9 mouse cellular contexts compared by ENCODE assay signal in genomic region chr6:29814616-29815015, GRCm38 (mm10). TPM values are rescaled to one million over a fixed set of nuclear protein-coding genes. Genes with fewer than 3 reads are reported as not detected.
DNase-seq lines count a peak whose midpoint lies in the region; ATAC-seq lines count a peak whose summit lies in the region.
"Had no signal": no experiment of that assay in that cellular context is flagged by ENCODE, and none has a peak within 500 bp of the region (broad histone marks: within the 10 kb centered on the region; RNA-seq: fewer than 3 reads in every experiment).

No protein-coding gene starts in this region.

- no peak overlapping the region for H3K27ac ChIP-seq in embryonic facial prominence, embryonic 11.5 days (replicated peaks; ENCODE audit: low read depth, low read length)
- no peak overlapping the region for H3K27ac ChIP-seq in embryonic facial prominence, embryonic 10.5 days (replicated peaks)
- H3K27ac ChIP-seq in embryonic facial prominence, embryonic 14.5 days (replicated peaks; ENCODE audit: low read depth, low read length): 0 out of 2 replicates have a peak overlapping the region, but pooled peaks have one; percentile 11
- H3K27ac ChIP-seq in intestine, embryonic 15.5 days: no peak overlapping the region

- no peaks in the 10 kb centered on the region for H3K9me3 ChIP-seq in embryonic facial prominence, embryonic 11.5 days (replicated peaks; ENCODE audit: control insufficient read depth, low read length)
- H3K9me3 ChIP-seq in embryonic facial prominence, embryonic 10.5 days: no peaks in the 10 kb centered on the region
- H3K9me3 ChIP-seq in embryonic facial prominence, embryonic 14.5 days (ENCODE audit: control insufficient read depth, low read length): no peaks in the 10 kb centered on the region
- no peaks in the 10 kb centered on the region for H3K9me3 ChIP-seq in intestine, embryonic 15.5 days

- ATAC-seq in embryonic facial prominence, embryonic 11.5 days (replicated peaks; ENCODE audit: insufficient number of reproducible peaks, low FRiP score, low TSS enrichment, low read depth): peak; percentile 67; the same call in 1 of the 2 replicates
- ATAC-seq in embryonic facial prominence, embryonic 14.5 days (ENCODE audit: low read depth): peak; percentile 76; the same call in 1 of the 2 replicates
- no peak for ATAC-seq in intestine, embryonic 15.5 days

- no peaks in the 10 kb centered on the region for H3K27me3 ChIP-seq in embryonic facial prominence, embryonic 11.5 days (ENCODE audit: control insufficient read depth, insufficient read depth, low read length)
- H3K27me3 ChIP-seq in embryonic facial prominence, embryonic 10.5 days (replicated peaks; ENCODE audit: low read depth, poor library complexity, severe bottlenecking): no peaks in the 10 kb centered on the region
- no peaks in the 10 kb centered on the region for H3K27me3 ChIP-seq in embryonic facial prominence, embryonic 14.5 days (replicated peaks; ENCODE audit: control insufficient read depth, insufficient read depth, low read length)
- H3K27me3 ChIP-seq in intestine, embryonic 15.5 days (replicated peaks): no peaks in the 10 kb centered on the region

- H3K9ac ChIP-seq in embryonic facial prominence, embryonic 11.5 days (replicated peaks; ENCODE audit: low read length): no peak overlapping the region
- no peak overlapping the region for H3K9ac ChIP-seq in embryonic facial prominence, embryonic 14.5 days (ENCODE audit: low read depth, low read length)
- no peak overlapping the region for H3K9ac ChIP-seq in intestine, embryonic 15.5 days

- 12% methylated on average over 2 of the region's 2 CpGs for WGBS in embryonic facial prominence, embryonic 11.5 days
- WGBS in embryonic facial prominence, embryonic 10.5 days: 20% methylated on average over 2 of the region's 2 CpGs
- WGBS in embryonic facial prominence, embryonic 14.5 days: 7% methylated on average over 2 of the region's 2 CpGs
- 57% methylated on average over 2 of the region's 2 CpGs for WGBS in intestine, embryonic 15.5 days

- no peaks in the 10 kb centered on the region for H3K4me1 ChIP-seq in embryonic facial prominence, embryonic 11.5 days (ENCODE audit: control insufficient read depth, insufficient read depth, low read length)
- peaks cover 17% of the 10 kb centered on the region for H3K4me1 ChIP-seq in embryonic facial prominence, embryonic 10.5 days
- 0 out of 2 replicates have a peak, but pooled peaks cover 8% of the 10 kb centered on the region for H3K4me1 ChIP-seq in embryonic facial prominence, embryonic 14.5 days (ENCODE audit: control insufficient read depth, insufficient read depth, low read length)
- H3K4me1 ChIP-seq in intestine, embryonic 15.5 days (replicated peaks): no peaks in the 10 kb centered on the region

- H3K4me3 ChIP-seq in embryonic facial prominence, embryonic 11.5 days (ENCODE audit: low read depth, low read length): no peak overlapping the region
- no peak overlapping the region for H3K4me3 ChIP-seq in embryonic facial prominence, embryonic 10.5 days
- H3K4me3 ChIP-seq in embryonic facial prominence, embryonic 14.5 days (ENCODE audit: low read depth, low read length): no peak overlapping the region
- H3K4me3 ChIP-seq in intestine, embryonic 15.5 days (replicated peaks): no peak overlapping the region
- H3K4me3 ChIP-seq: myocyte had no signal

- H3K4me2 ChIP-seq in embryonic facial prominence, embryonic 11.5 days (ENCODE audit: low read depth, low read length): no peak overlapping the region
- H3K4me2 ChIP-seq in embryonic facial prominence, embryonic 14.5 days (ENCODE audit: low read depth, low read length): no peak overlapping the region
- H3K4me2 ChIP-seq in intestine, embryonic 15.5 days (replicated peaks): no peak overlapping the region

- no peaks in the 10 kb centered on the region for H3K36me3 ChIP-seq in embryonic facial prominence, embryonic 11.5 days (replicated peaks; ENCODE audit: control insufficient read depth, insufficient read depth, low read depth, low read length)
- H3K36me3 ChIP-seq in embryonic facial prominence, embryonic 10.5 days (replicated peaks): no peaks in the 10 kb centered on the region
- no peaks in the 10 kb centered on the region for H3K36me3 ChIP-seq in embryonic facial prominence, embryonic 14.5 days (ENCODE audit: control insufficient read depth, insufficient read depth, low read length)
- no peaks in the 10 kb centered on the region for H3K36me3 ChIP-seq in intestine, embryonic 15.5 days

- peak; percentile 42 for DNase-seq in embryonic facial prominence, embryonic 11.5 days (ENCODE audit: low spot score)
- DNase-seq in embryonic facial prominence, embryonic 10.5 days (ENCODE audit: low spot score): no peak
- DNase-seq in MN1 (ENCODE audit: low spot score): peak; percentile 84
- peak; percentile 76 for DNase-seq in embryonic facial prominence, embryonic 14.5 days (ENCODE audit: low spot score)
- peak; percentile 57 for DNase-seq in layer of hippocampus, adult 9-11 months
- DNase-seq in retina, postnatal 7 days (ENCODE audit: low read depth, low spot score): peak; percentile 30
- no peak for DNase-seq in lung, postnatal 4 days

RNA-seq across cellular contexts. Expression of gene Ahcyl2, which starts 46.8 kb away (rescaled TPM):
- 12.2 and 15.1 TPM in 2 replicates for polyA plus RNA-seq in embryonic facial prominence, embryonic 11.5 days (2014; fragmentation: Nextera tagmentation; extraction: Ambion mirVana)
- 12.0 and 14.9 TPM in 2 replicates for polyA plus RNA-seq in embryonic facial prominence, embryonic 10.5 days (2016; fragmentation: Nextera tagmentation; extraction: Ambion mirVana)
- polyA plus RNA-seq in embryonic facial prominence, embryonic 14.5 days (2014; fragmentation: Nextera tagmentation; extraction: Ambion mirVana): 12.6 and 14.0 TPM in 2 replicates
- 62.1 and 70.2 TPM in 2 replicates for polyA plus RNA-seq in intestine, embryonic 15.5 days (2015; fragmentation: Nextera tagmentation; extraction: Ambion mirVana)

Comparison
In these comparisons a context has a peak if more than half of its experiments do, and no peak if none do; other contexts are left out.
1. DNase-seq: peak in embryonic facial prominence, embryonic 11.5 days (single experiment), MN1 (single experiment), embryonic facial prominence, embryonic 14.5 days (single experiment), layer of hippocampus, adult 9-11 months (single experiment) and retina, postnatal 7 days (single experiment); none in embryonic facial prominence, embryonic 10.5 days (single experiment) and lung, postnatal 4 days (0 of 2).